In genomic region chr10:80138553-80139438, GRCm38 (mm10) we compare ENCODE assay signal across 8 mouse cellular contexts. TPM values are rescaled to one million over a fixed set of nuclear protein-coding genes. Genes with fewer than 3 reads are reported as not detected.
DNase-seq lines count a peak whose midpoint lies in the region; ATAC-seq lines count a peak whose summit lies in the region.

Atp5d (plus strand) TSS chr10:80138632.

- peak within 1 kb of the TSS; percentile 78 for H3K4me3 ChIP-seq in hindbrain, embryonic 14.5 days (replicated peaks; ENCODE audit: low read length)

- H3K9me3 ChIP-seq in hindbrain, embryonic 14.5 days (ENCODE audit: control insufficient read depth, low read length), result no peaks in the 10 kb centered on the region

- H3K36me3 ChIP-seq in hindbrain, embryonic 14.5 days (replicated peaks; ENCODE audit: control insufficient read depth, insufficient read depth), result peaks cover 37% of the 10 kb centered on the region

- H3K4me1 ChIP-seq in hindbrain, embryonic 14.5 days (replicated peaks; ENCODE audit: control insufficient read depth, insufficient read depth, low read length), result peaks cover 38% of the 10 kb centered on the region

- 0% methylated on average over 48 of the region's 94 CpGs for WGBS in hindbrain, embryonic 14.5 days

- H3K27me3 ChIP-seq in hindbrain, embryonic 14.5 days (ENCODE audit: control insufficient read depth, insufficient read depth, low read length), result no peaks in the 10 kb centered on the region

- no peak for DNase-seq in frontal cortex, postnatal 25 days (ENCODE audit: low spot score in 2 of 2)
- peak; percentile 82 to 86 for DNase-seq in cerebellum, postnatal 14 days
- peak in 1 of 2 experiments; percentile 37 for DNase-seq in gastrocnemius, adult 8-10 months (ENCODE audit: low spot score in 2 of 2)
- DNase-seq in hindbrain, embryonic 14.5 days (ENCODE audit: low spot score), result peak; percentile 67
- peak in 1 of 2 experiments; percentile 64 for DNase-seq in layer of hippocampus, postnatal 25 days (ENCODE audit: extremely low spot score in 1 of 2, low spot score in 1 of 2)
- peak; percentile 63 for DNase-seq in lung, postnatal 10 days
- DNase-seq in right cerebral cortex, postnatal 14 days, result peak; percentile 80

- 0 out of 2 replicates have a peak, but pooled peaks have one; percentile 3 for ATAC-seq in frontal cortex, adult (ENCODE audit: low TSS enrichment)
- ATAC-seq in hindbrain, embryonic 14.5 days (ENCODE audit: low FRiP score), result 0 out of 2 replicates have a peak, but pooled peaks have one; percentile 1

- peak within 1 kb of the TSS; percentile 93 for H3K9ac ChIP-seq in hindbrain, embryonic 14.5 days

- H3K4me2 ChIP-seq in hindbrain, embryonic 14.5 days (replicated peaks), result peak within 1 kb of the TSS; percentile 96

- H3K27ac ChIP-seq in hindbrain, embryonic 14.5 days, result peak within 1 kb of the TSS; percentile 98

RNA-seq across cellular contexts. Expression of gene Atp5d, which starts in this region (rescaled TPM):
- 100 to 1,000 TPM; 525 to 571 (median 544) TPM for total RNA-seq in gastrocnemius, adult 8-10 months (2022)
- 469 and 505 TPM in 2 replicates for polyA plus RNA-seq in hindbrain, embryonic 14.5 days (2014; fragmentation: Nextera tagmentation; extraction: Ambion mirVana)
- total RNA-seq in layer of hippocampus, postnatal 25 days (2021), result 100 to 1,000 TPM; 338 to 391 TPM

Comparison
In these comparisons a context has a peak if more than half of its experiments do, and no peak if none do; other contexts are left out.
1. DNase-seq: peak in cerebellum, postnatal 14 days (2 of 2), hindbrain, embryonic 14.5 days (single experiment), lung, postnatal 10 days (single experiment) and right cerebral cortex, postnatal 14 days (single experiment); none in frontal cortex, postnatal 25 days (0 of 2).